Mouse (Mus musculus) embryonic facial prominence, embryonic 14.5 days (tissue): ENCODE data around the gene Pon2. TPM values are rescaled to one million over a fixed set of nuclear protein-coding genes. Genes with fewer than 3 reads are reported as not detected.

Experiments
- ATAC-seq: fragments of 200-750 bp; cut with Nextera tagmentation; 2 replicates; pipeline ENCODE4 v1.8.0; 2017; ENCODE audit warnings: low read depth, moderate number of reproducible peaks, moderate TSS enrichment
- DNase-seq: peaks from one replicate; pipeline ENCODE4 v3.0.0-alpha.2; 2015; ENCODE audit warnings: low spot score
- H3K27ac ChIP-seq: fragments of 300-500 bp; sonication (generic); replicated peaks from 2 replicates; pipeline ENCODE4 v1.5.1; 2014; ENCODE audit warnings: low read depth, mild to moderate bottlenecking, low read length, moderate library complexity
- H3K27me3 ChIP-seq: fragments of 300-500 bp; sonication (generic); replicated peaks from 2 replicates; pipeline ENCODE4 v1.6.1; 2014; ENCODE audit warnings: low read length; ENCODE audit not compliant: control insufficient read depth, insufficient read depth
- H3K36me3 ChIP-seq: fragments of 300-500 bp; sonication (generic); 2 replicates; pipeline ENCODE4 v1.6.1; 2014; ENCODE audit warnings: low read length, mixed read lengths; ENCODE audit not compliant: control insufficient read depth, insufficient read depth
- H3K4me1 ChIP-seq: fragments of 300-500 bp; sonication (generic); 2 replicates; pipeline ENCODE4 v1.6.1; 2014; ENCODE audit warnings: antibody characterized with exemption, low read length; ENCODE audit not compliant: control insufficient read depth, insufficient read depth
- H3K4me2 ChIP-seq: fragments of 300-500 bp; sonication (generic); 2 replicates; pipeline ENCODE4 v1.6.1; 2014; ENCODE audit warnings: low read depth, mild to moderate bottlenecking, low read length, moderate library complexity, mixed read lengths
- H3K4me3 ChIP-seq: fragments of 300-500 bp; sonication (generic); 2 replicates; pipeline ENCODE4 v1.5.1; 2014; ENCODE audit warnings: low read depth, mild to moderate bottlenecking, low read length
- H3K9ac ChIP-seq: fragments of 300-500 bp; sonication (generic); 2 replicates; pipeline ENCODE4 v1.6.1; 2014; ENCODE audit warnings: low read depth, mild to moderate bottlenecking, low read length, moderate library complexity, mixed read lengths
- H3K9me3 ChIP-seq: fragments of 300-500 bp; sonication (generic); 2 replicates; pipeline ENCODE4 v1.6.1; 2016; ENCODE audit warnings: low read length; ENCODE audit not compliant: control insufficient read depth
- WGBS: fragments of 180-500 bp; shearing (Covaris S2); extraction: QIAGEN DNeasy Blood & Tissue Kit; methylation state at CpG from one replicate; pipeline ENCODE4 v1.1.7; 2014; 5-methylcytosine and 5-hydroxymethylcytosine counted together
- polyA plus RNA-seq: library from polyadenylated mRNA; unstranded; fragments of >200 nt; fragmentation: Nextera tagmentation; extraction: Ambion mirVana; gene quantifications from 2 replicates; pipeline ENCODE4 v1.2.1, GENCODE M21; 2014

Pon2 gene
- polyA plus RNA-seq, 1 experiment from 2014 or later: 26.0 TPM

DNA sequence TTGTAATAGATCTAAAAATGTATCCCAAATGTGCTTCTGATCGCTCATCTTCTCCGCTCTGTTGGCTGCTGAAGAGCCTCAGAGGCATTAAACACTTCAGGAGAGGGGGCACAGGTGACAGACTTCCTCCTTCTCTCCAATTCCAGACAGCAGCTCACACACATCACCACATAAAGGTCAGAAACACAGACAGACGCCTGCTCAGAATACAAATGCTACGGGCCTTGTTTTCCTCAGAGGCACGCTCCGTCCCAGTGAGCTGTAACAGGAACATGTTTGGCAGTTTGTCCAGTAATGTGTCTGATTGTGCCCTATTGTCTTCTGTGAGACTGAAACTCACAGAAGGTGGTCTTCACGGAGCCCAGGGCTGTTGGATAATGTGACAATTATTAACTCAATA is 15.8 kb downstream of the Pon2 start:
- H3K36me3 ChIP-seq: 0 out of 2 replicates have a peak, but pooled peaks cover 2% of the 10 kb centered on the region
- H3K4me2 ChIP-seq: no peak overlapping the region
- H3K9ac ChIP-seq: no peak overlapping the region
- WGBS: 63% methylated on average over 7 of the region's 7 CpGs
- H3K27me3 ChIP-seq: no peaks in the 10 kb centered on the region
- peaks cover 11% of the 10 kb centered on the region; the same call in 1 of the 2 replicates for H3K4me1 ChIP-seq
- ATAC-seq (no peak), DNase-seq (no peak)
- H3K27ac ChIP-seq: no peak overlapping the region
- no peak overlapping the region for H3K4me3 ChIP-seq
- H3K9me3 ChIP-seq: no peaks in the 10 kb centered on the region

DNA sequence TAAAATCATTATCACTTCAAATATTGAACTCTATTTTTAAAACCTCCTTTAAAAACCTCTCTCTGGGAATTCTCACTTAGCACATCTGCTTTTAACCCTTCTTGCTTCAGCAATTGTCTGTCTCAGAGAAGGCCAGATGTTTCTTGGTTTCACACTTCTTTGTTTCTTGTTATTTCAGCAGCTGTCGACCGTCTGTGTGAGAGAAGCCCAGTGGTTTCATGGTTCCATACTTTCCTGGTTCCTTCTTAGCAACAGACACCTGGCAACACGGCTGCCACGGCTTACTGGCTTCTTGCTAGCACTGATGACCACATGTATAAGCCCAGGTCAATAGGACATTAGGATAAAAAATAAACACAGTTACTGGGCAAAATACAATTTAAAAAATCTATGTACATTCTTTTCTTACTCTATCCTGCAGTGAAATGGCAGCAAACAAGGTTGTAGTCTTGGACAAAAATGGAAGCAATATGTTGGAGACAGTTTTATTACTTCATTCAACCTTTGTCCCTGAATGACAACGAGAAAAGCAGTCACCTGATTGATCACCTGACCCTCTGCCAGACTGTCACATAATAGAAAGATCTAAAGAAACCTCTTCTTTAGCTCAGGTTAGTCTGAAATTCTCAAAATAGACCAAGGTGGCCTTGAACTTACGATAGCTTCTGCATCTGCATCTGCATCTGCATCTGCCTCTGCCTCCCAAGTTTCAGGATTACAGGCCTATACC is 17.5 kb downstream of the Pon2 start:
- DNase-seq: peak; percentile 48
- Histone ChIP-seq H3K4me2 (no peak overlapping the region), H3K9ac (no peak overlapping the region), H3K4me3 (no peak overlapping the region), H3K36me3 (peaks cover 11% of the 10 kb centered on the region), H3K4me1 (peaks cover 9% of the 10 kb centered on the region; the same call in 1 of the 2 replicates), H3K27ac (no peak overlapping the region), H3K9me3 (no peaks in the 10 kb centered on the region), H3K27me3 (no peaks in the 10 kb centered on the region)
- no peak for ATAC-seq
- WGBS: 49% methylated on average over 6 of the region's 6 CpGs

DNA sequence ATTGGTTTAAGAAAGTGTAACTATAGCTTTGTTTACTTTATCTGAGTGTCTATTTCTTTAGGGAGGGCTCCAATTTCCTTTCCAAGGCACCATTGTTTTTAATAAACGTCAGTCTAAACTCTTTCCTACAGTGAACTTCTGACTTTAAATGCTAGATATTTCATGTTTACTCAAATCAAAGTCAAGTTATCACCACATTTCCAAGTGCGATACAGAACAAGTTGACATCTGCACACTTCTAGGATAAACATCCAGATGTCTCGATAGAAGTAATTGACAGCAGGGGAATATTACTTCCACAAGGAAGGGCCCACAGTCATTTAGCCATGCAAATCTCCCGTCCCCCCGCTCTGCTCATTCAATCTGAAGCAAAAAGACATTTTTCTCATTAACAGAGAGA is 20.3 kb downstream of the Pon2 start:
- H3K9me3 ChIP-seq: no peaks in the 10 kb centered on the region
- H3K4me3 ChIP-seq: no peak overlapping the region
- ATAC-seq (no peak), DNase-seq (no peak)
- 28% methylated on average over 5 of the region's 5 CpGs for WGBS
- H3K27ac ChIP-seq: no peak overlapping the region
- peaks cover 18% of the 10 kb centered on the region for H3K36me3 ChIP-seq
- peaks cover 9% of the 10 kb centered on the region; the same call in 1 of the 2 replicates for H3K4me1 ChIP-seq
- H3K9ac ChIP-seq: no peak overlapping the region
- H3K27me3 ChIP-seq: no peaks in the 10 kb centered on the region
- H3K4me2 ChIP-seq: no peak overlapping the region

DNA sequence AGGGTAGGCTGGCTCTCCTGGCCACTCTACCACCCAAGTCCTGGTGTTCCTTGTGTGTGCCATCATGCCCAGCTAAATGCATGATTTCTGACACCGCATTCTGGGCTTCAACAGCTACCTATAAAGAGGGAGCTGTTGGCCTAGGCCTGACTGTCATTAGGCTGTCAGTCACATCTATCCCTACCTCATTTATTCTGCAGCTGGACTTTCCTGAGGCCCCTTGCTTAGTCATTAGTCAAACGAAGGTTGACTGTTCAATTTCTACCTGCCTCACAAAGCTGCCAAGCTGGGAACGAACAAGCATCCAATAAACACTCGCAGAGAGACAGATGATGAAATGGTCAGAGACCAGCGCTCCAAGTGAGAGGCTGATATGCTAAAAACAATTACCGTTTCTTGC is 28.6 kb downstream of the Pon2 start:
- H3K4me1 ChIP-seq: no peaks in the 10 kb centered on the region
- H3K9ac ChIP-seq: no peak overlapping the region
- ATAC-seq: no peak
- H3K27me3 ChIP-seq: no peaks in the 10 kb centered on the region
- H3K27ac ChIP-seq: no peak overlapping the region
- no peaks in the 10 kb centered on the region for H3K9me3 ChIP-seq
- H3K4me2 ChIP-seq: no peak overlapping the region
- 76% methylated on average over 6 of the region's 6 CpGs for WGBS
- H3K4me3 ChIP-seq: no peak overlapping the region
- peaks cover 7% of the 10 kb centered on the region; the same call in 1 of the 2 replicates for H3K36me3 ChIP-seq
- DNase-seq: no peak

DNA sequence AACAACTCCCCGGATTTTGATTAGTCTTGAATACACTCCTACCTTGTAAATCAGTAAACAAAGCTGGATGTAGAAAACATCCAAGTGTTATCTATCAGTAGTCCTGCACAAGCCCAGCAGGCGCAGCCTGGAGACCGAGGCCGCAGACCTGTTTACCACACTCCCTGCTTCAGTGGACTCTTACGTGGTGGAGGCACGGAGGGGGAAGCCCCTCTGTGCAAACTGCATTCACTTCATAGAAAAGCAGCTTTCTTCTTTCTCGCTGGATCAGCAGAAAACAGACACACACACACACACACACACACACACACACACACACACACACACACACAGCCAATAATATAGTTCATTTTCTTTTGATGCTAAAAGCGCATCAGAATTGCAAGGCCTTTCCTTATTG is 33.5 kb downstream of the Pon2 start:
- Histone ChIP-seq H3K4me3 (no peak overlapping the region), H3K9me3 (no peaks in the 10 kb centered on the region), H3K27me3 (no peaks in the 10 kb centered on the region), H3K36me3 (no peaks in the 10 kb centered on the region), H3K9ac (no peak overlapping the region), H3K4me2 (no peak overlapping the region), H3K4me1 (no peaks in the 10 kb centered on the region), H3K27ac (no peak overlapping the region)
- 73% methylated on average over 8 of the region's 8 CpGs for WGBS
- ATAC-seq (no peak), DNase-seq (no peak)

DNA sequence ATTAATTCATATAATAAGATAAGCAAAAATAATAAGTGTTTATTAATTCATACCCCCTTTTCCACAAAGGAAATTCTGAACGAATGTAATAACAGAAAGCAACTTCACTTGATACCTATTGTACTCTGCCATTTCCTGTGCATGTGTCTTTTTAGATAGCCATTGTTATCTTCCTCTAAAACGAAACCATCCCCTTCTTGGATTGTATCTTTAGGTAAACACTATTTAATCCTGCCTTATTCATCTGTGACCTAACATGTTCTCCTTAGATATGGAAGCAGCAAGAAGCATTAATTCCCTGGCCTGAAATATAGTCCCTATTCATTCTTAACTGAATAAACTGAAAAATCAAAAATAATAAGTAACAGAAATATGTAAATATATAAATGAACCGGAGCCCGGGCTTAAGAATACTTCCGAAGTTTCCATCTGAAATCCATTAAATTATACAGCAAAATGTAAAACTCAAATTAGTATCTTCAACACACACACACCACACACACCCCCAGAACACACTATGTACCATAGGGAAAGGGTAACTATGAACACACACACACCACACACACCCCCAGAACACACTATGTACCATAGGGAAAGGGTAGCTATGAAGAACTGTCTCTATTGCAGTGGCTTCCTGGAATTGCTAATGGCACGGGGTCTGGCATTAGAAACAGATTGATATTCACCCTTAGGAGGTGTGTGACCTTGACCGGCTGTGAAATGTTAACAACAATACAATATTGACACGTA is 34.8 kb downstream of the Pon2 start:
- Histone ChIP-seq H3K9me3 (no peaks in the 10 kb centered on the region), H3K4me1 (no peaks in the 10 kb centered on the region), H3K4me3 (no peak overlapping the region), H3K36me3 (no peaks in the 10 kb centered on the region), H3K27ac (no peak overlapping the region), H3K27me3 (no peaks in the 10 kb centered on the region), H3K9ac (no peak overlapping the region), H3K4me2 (no peak overlapping the region)
- no peak for DNase-seq
- no peak for ATAC-seq
- 69% methylated on average over 8 of the region's 8 CpGs for WGBS

DNA sequence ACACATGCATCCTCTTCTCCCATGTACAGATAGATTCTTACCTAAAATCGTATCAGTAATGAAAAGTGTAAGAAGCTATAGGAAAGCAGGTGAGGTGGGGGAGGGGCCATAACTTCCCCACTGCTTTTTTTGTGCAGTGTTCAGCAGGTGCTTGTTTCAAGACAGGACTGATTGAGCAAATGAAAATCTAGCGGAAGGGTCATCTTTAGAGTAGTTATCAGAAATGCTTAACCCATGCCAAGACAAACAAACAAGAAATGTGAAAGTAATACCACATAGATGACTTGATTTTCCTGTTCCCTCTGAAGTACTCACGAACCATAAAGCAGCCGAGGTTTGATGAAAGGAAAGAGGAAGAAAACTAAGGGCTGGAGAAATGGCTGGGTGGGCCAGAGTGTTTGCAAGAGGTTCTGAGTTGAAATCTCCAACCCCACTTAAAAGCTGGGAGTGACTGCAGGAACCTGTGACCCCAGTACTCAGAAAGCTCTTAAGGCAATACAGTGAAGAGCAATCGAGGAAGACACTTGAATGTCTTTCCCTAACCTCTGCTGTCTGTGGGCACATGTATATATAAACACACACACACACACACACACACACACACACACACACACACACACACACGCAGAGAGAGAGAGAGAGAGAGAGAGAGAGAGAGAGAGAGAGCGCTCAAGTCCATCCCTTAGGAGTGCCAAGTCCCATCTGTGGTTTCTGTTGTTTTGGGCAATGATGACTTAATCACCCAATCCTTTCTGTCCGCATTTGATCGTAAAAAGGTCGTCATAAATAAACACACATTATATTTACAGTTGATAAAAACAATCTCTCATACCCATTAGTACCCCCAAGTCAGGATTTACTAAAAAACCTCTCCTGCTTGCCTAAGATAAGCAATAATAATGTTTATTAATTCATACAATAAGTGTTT is 35.7 kb downstream of the Pon2 start:
- no peak for DNase-seq
- Histone ChIP-seq H3K27me3 (no peaks in the 10 kb centered on the region), H3K36me3 (no peaks in the 10 kb centered on the region), H3K9me3 (no peaks in the 10 kb centered on the region), H3K27ac (no peak overlapping the region), H3K4me3 (no peak overlapping the region), H3K4me2 (no peak overlapping the region), H3K9ac (no peak overlapping the region), H3K4me1 (no peaks in the 10 kb centered on the region)
- WGBS: 79% methylated on average over 10 of the region's 10 CpGs
- ATAC-seq: 0 out of 2 replicates have a peak, but pooled peaks have one; percentile 12

DNA sequence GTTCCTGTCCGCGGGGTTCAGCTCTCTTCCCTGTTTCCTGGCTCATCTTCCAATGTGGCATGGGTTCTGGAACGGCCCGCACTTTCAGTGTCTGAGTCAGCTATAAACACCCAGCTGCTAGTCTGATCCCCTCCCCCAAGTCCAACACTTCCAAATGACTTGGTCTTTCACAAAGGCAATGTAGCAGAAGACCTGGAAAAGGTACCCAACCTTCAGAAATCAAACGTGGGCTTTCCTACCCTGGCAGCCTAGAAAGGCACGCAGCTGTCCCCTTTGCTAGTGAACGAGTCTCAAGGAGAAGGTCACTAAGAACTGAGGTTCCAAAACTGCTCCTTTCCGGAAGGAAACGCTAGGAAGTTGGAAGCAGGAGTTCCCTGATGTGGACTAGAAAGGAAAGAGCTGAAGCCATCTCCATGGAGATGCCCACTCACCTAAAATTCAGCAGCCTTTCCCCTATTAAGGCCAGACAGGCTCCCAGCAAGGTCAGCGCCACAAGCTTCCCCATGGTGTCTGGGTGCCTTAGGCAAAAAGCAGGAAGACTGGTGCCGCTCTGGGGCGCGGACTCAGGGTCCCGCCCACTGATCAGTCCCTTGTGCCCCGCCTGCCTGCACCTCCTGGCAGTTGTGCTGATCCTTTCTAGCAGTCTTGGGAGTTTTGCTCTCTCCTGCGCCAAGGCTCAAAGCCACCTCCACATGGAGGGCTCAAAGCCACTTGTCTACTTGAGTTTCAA is 42.4 kb downstream of the Pon2 start, which contains the start of gene Pon3:
Gene Pon3, minus strand, starts transcription at position 565 of the 730 bp plus-strand sequence.
- Histone ChIP-seq H3K4me2 (peak within 1 kb of the TSS; percentile 52), H3K4me1 (peaks cover 8% of the 10 kb centered on the region; the same call in 1 of the 2 replicates), H3K9me3 (no peaks in the 10 kb centered on the region), H3K36me3 (no peaks in the 10 kb centered on the region), H3K27me3 (no peaks in the 10 kb centered on the region), H3K9ac (peak within 1 kb of the TSS; percentile 22; the same call in 1 of the 2 replicates), H3K27ac (no peak within 1 kb of the TSS), H3K4me3 (peak within 1 kb of the TSS; percentile 33)
- ATAC-seq (peak; percentile 90), DNase-seq (peak; percentile 74)
- WGBS: 11% methylated on average over 14 of the region's 16 CpGs
